12 mouse cellular contexts compared by ENCODE assay signal in the genomic region with DNA sequence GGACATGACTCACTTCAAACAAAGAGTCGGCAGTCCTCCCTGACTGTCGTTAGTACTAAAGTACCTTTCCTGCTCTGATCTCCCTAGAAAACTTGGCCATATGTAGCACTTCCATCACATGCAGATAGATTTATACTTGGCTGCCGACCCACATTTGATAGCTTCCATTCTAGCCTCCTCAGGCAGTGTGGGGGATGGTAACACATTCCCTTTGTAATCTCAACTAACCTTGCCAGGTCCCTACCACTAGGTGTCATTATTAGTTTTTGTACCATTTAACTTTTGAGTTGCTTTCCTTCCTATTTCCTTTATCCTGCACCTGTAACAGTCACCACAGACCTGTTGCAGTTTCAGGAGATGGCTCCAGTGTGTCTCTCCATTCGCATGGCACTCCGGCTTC. TPM values are rescaled to one million over a fixed set of nuclear protein-coding genes. Genes with fewer than 3 reads are reported as not detected.
DNase-seq lines count a peak whose midpoint lies in the region; ATAC-seq and TF ChIP-seq lines count a peak whose summit lies in the region.
"Had no signal": no experiment of that assay in that cellular context is flagged by ENCODE, and none has a peak within 500 bp of the region (broad histone marks: within the 10 kb centered on the region; RNA-seq: fewer than 3 reads in every experiment).

No protein-coding gene starts in this region.

- H3K9ac ChIP-seq in forebrain, embryonic 14.5 days (ENCODE audit: low read length), result no peak overlapping the region
- H3K9ac ChIP-seq in forebrain, embryonic 11.5 days (ENCODE audit: low read length), result no peak overlapping the region
- no peak overlapping the region for H3K9ac ChIP-seq in liver, adult 2 months (ENCODE audit: low read depth, low read length)
- no peak overlapping the region for H3K9ac ChIP-seq in embryonic facial prominence, embryonic 14.5 days (ENCODE audit: low read depth, low read length)

- peaks cover 35% of the 10 kb centered on the region for H3K36me3 ChIP-seq in forebrain, embryonic 14.5 days (ENCODE audit: control insufficient read depth, insufficient read depth, low read length)
- no peaks in the 10 kb centered on the region; the same call in 1 of the 2 replicates for H3K36me3 ChIP-seq in forebrain, embryonic 11.5 days (ENCODE audit: control insufficient read depth, insufficient read depth, low read length)
- peaks cover 33% of the 10 kb centered on the region for H3K36me3 ChIP-seq in liver, adult 2 months (ENCODE audit: control insufficient read depth, insufficient read depth, low read length)
- H3K36me3 ChIP-seq in E14TG2a.4 (ENCODE audit: insufficient read depth, low read length), result peaks cover 27% of the 10 kb centered on the region
- H3K36me3 ChIP-seq in embryonic facial prominence, embryonic 14.5 days (ENCODE audit: control insufficient read depth, insufficient read depth, low read length), result peaks cover 46% of the 10 kb centered on the region

- no peaks in the 10 kb centered on the region for H3K9me3 ChIP-seq in forebrain, embryonic 14.5 days (replicated peaks; ENCODE audit: control insufficient read depth, low read length)
- H3K9me3 ChIP-seq in forebrain, embryonic 11.5 days (ENCODE audit: control insufficient read depth, low read length), result no peaks in the 10 kb centered on the region
- H3K9me3 ChIP-seq in E14TG2a.4 (ENCODE audit: low read length), result no peaks in the 10 kb centered on the region
- no peaks in the 10 kb centered on the region for H3K9me3 ChIP-seq in embryonic facial prominence, embryonic 14.5 days (ENCODE audit: control insufficient read depth, low read length)

- H3K4me2 ChIP-seq in forebrain, embryonic 14.5 days (ENCODE audit: low read length), result no peak overlapping the region
- no peak overlapping the region for H3K4me2 ChIP-seq in forebrain, embryonic 11.5 days (ENCODE audit: low read depth, low read length, severe bottlenecking)
- H3K4me2 ChIP-seq in embryonic facial prominence, embryonic 14.5 days (ENCODE audit: low read depth, low read length), result no peak overlapping the region

- no peak for TF ChIP-seq POLR2A in liver, adult 2 months (IDR thresholded peaks at IDR 0.05; ENCODE audit: extremely low read depth, insufficient read depth, low read length)

- H3K4me3 ChIP-seq in forebrain, embryonic 14.5 days (ENCODE audit: low read depth, low read length), result no peak overlapping the region
- H3K4me3 ChIP-seq in forebrain, embryonic 11.5 days (ENCODE audit: low read depth, low read length), result no peak overlapping the region
- H3K4me3 ChIP-seq in liver, adult 2 months (ENCODE audit: insufficient read depth, low read depth, low read length), result no peak overlapping the region
- no peak overlapping the region for H3K4me3 ChIP-seq in E14TG2a.4 (replicated peaks; ENCODE audit: low read length)
- no peak overlapping the region for H3K4me3 ChIP-seq in embryonic facial prominence, embryonic 14.5 days (ENCODE audit: low read depth, low read length)

- H3K27ac ChIP-seq in forebrain, embryonic 14.5 days (ENCODE audit: low read depth, low read length), result no peak overlapping the region
- no peak overlapping the region for H3K27ac ChIP-seq in forebrain, embryonic 11.5 days (ENCODE audit: low read depth, low read length)
- no peak overlapping the region for H3K27ac ChIP-seq in liver, adult 2 months (replicated peaks; ENCODE audit: insufficient read depth, low read depth, low read length)
- no peak overlapping the region for H3K27ac ChIP-seq in embryonic facial prominence, embryonic 14.5 days (replicated peaks; ENCODE audit: low read depth, low read length)

- no peaks in the 10 kb centered on the region; the same call in 1 of the 2 replicates for H3K79me2 ChIP-seq in liver, adult 2 months (ENCODE audit: control insufficient read depth, insufficient read depth, low read length)

- TF ChIP-seq CTCF in liver, adult 2 months (IDR thresholded peaks at IDR 0.05; ENCODE audit: low read depth, low read length), result no peak
- peak; percentile 34 for TF ChIP-seq CTCF in E14TG2a.4 (conservative IDR thresholded peaks at IDR 0.05; ENCODE audit: low read length)

- 82% methylated on average over 5 of the region's 5 CpGs for WGBS in forebrain, embryonic 14.5 days
- 77% methylated on average over 5 of the region's 5 CpGs for WGBS in forebrain, embryonic 11.5 days
- WGBS in liver, adult 2 months, result 41% methylated on average over 5 of the region's 5 CpGs
- 73% methylated on average over 5 of the region's 5 CpGs for WGBS in embryonic facial prominence, embryonic 14.5 days

- H3K27me3 ChIP-seq in forebrain, embryonic 14.5 days (replicated peaks; ENCODE audit: control insufficient read depth, insufficient read depth, low read length), result no peaks in the 10 kb centered on the region
- no peaks in the 10 kb centered on the region for H3K27me3 ChIP-seq in forebrain, embryonic 11.5 days (ENCODE audit: control insufficient read depth, insufficient read depth, low read length)
- H3K27me3 ChIP-seq in liver, adult 2 months (ENCODE audit: control insufficient read depth, insufficient read depth, low read length), result no peaks in the 10 kb centered on the region
- H3K27me3 ChIP-seq in E14TG2a.4 (ENCODE audit: insufficient read depth, low read length), result no peaks in the 10 kb centered on the region
- no peaks in the 10 kb centered on the region for H3K27me3 ChIP-seq in embryonic facial prominence, embryonic 14.5 days (replicated peaks; ENCODE audit: control insufficient read depth, insufficient read depth, low read length)

- no peak for ATAC-seq in forebrain, embryonic 14.5 days
- ATAC-seq in forebrain, embryonic 11.5 days (replicated peaks; ENCODE audit: low FRiP score), result no peak
- ATAC-seq in embryonic facial prominence, embryonic 14.5 days (ENCODE audit: low read depth), result no peak

- peak; percentile 10 for DNase-seq in forebrain, embryonic 14.5 days (ENCODE audit: low spot score)
- DNase-seq in forebrain, embryonic 11.5 days (ENCODE audit: low spot score), result no peak
- peak; percentile 18 for DNase-seq in liver, adult 2 months (ENCODE audit: extremely low read depth, low read depth, low spot score)
- DNase-seq in liver, result no peak
- DNase-seq in embryonic facial prominence, embryonic 14.5 days (ENCODE audit: low spot score), result peak; percentile 9
- DNase-seq in gastrocnemius, adult 18-20 months (ENCODE audit: low spot score), result no peak
- DNase-seq in testis, postnatal 14 days (ENCODE audit: low spot score), result no peak
- DNase-seq: kidney, postnatal 10 days had no signal

- peaks cover 4% of the 10 kb centered on the region; the same call in 1 of the 2 replicates for H3K4me1 ChIP-seq in forebrain, embryonic 14.5 days (ENCODE audit: control insufficient read depth, insufficient read depth, low read length)
- no peaks in the 10 kb centered on the region; the same call in 1 of the 2 replicates for H3K4me1 ChIP-seq in forebrain, embryonic 11.5 days (replicated peaks; ENCODE audit: control insufficient read depth, insufficient read depth, low read length)
- H3K4me1 ChIP-seq in liver, adult 2 months (ENCODE audit: control insufficient read depth, insufficient read depth, low read length), result peaks cover 3% of the 10 kb centered on the region; the same call in 1 of the 2 replicates
- H3K4me1 ChIP-seq in E14TG2a.4 (replicated peaks; ENCODE audit: low read depth, low read length), result peaks cover 18% of the 10 kb centered on the region
- peaks cover 5% of the 10 kb centered on the region; the same call in 1 of the 2 replicates for H3K4me1 ChIP-seq in embryonic facial prominence, embryonic 14.5 days (ENCODE audit: control insufficient read depth, insufficient read depth, low read length)

RNA-seq across cellular contexts. Expression of a gene that starts 3.2 kb away (rescaled TPM):
- 56.8 and 58.8 TPM in 2 replicates for polyA plus RNA-seq in forebrain, embryonic 14.5 days (2014; fragmentation: Nextera tagmentation; extraction: Ambion mirVana)
- 45.7 and 48.0 TPM in 2 replicates for polyA plus RNA-seq in forebrain, embryonic 11.5 days (2014; fragmentation: Nextera tagmentation; extraction: Ambion mirVana)
- total RNA-seq in liver, adult 2 months (2014; rRNA removed), result 20.4 and 20.6 TPM in 2 replicates
- polyA plus RNA-seq in liver, adult 2 months (2012; rRNA removed), result 5.3 and 5.6 TPM in 2 replicates
- 43.0 and 44.5 TPM in 2 replicates for polyA plus RNA-seq in embryonic facial prominence, embryonic 14.5 days (2014; fragmentation: Nextera tagmentation; extraction: Ambion mirVana)
- total RNA-seq in gastrocnemius, adult 18-20 months (2021), result 10 to 100 TPM; 18.8 to 25.7 TPM

RNA-seq across cellular contexts. Expression of a gene that starts 22.0 kb away (rescaled TPM):
- not detected in 2 replicates for polyA plus RNA-seq in forebrain, embryonic 14.5 days (2014; fragmentation: Nextera tagmentation; extraction: Ambion mirVana)
- polyA plus RNA-seq in forebrain, embryonic 11.5 days (2014; fragmentation: Nextera tagmentation; extraction: Ambion mirVana), result not detected in 2 replicates
- not detected in 2 replicates for total RNA-seq in liver, adult 2 months (2014; rRNA removed)
- polyA plus RNA-seq in liver, adult 2 months (2012; rRNA removed), result not detected in 2 replicates
- not detected in 2 replicates for polyA plus RNA-seq in embryonic facial prominence, embryonic 14.5 days (2014; fragmentation: Nextera tagmentation; extraction: Ambion mirVana)
- not detected for total RNA-seq in gastrocnemius, adult 18-20 months (2021)
- total RNA-seq: left cerebral cortex, postnatal 36 days had no signal
- polyA plus RNA-seq: heart, embryonic 14.5 days; neural tube, embryonic 11.5 days had no signal

RNA-seq across cellular contexts. Expression of a gene that starts 26.0 kb away (rescaled TPM):
- not detected in 2 replicates for polyA plus RNA-seq in forebrain, embryonic 14.5 days (2014; fragmentation: Nextera tagmentation; extraction: Ambion mirVana)
- not detected in 2 replicates for polyA plus RNA-seq in forebrain, embryonic 11.5 days (2014; fragmentation: Nextera tagmentation; extraction: Ambion mirVana)
- not detected in 2 replicates for total RNA-seq in liver, adult 2 months (2014; rRNA removed)
- polyA plus RNA-seq in liver, adult 2 months (2012; rRNA removed), result not detected in 2 replicates
- polyA plus RNA-seq in embryonic facial prominence, embryonic 14.5 days (2014; fragmentation: Nextera tagmentation; extraction: Ambion mirVana), result not detected in 2 replicates
- not detected for total RNA-seq in gastrocnemius, adult 18-20 months (2021)
- total RNA-seq: left cerebral cortex, postnatal 36 days had no signal
- polyA plus RNA-seq: heart, embryonic 14.5 days; neural tube, embryonic 11.5 days had no signal

RNA-seq across cellular contexts. Expression of a gene that starts 33.7 kb away (rescaled TPM):
- not detected in 2 replicates for polyA plus RNA-seq in forebrain, embryonic 14.5 days (2014; fragmentation: Nextera tagmentation; extraction: Ambion mirVana)
- polyA plus RNA-seq in forebrain, embryonic 11.5 days (2014; fragmentation: Nextera tagmentation; extraction: Ambion mirVana), result not detected in 2 replicates
- not detected in 2 replicates for total RNA-seq in liver, adult 2 months (2014; rRNA removed)
- polyA plus RNA-seq in liver, adult 2 months (2012; rRNA removed), result not detected in 2 replicates
- polyA plus RNA-seq in embryonic facial prominence, embryonic 14.5 days (2014; fragmentation: Nextera tagmentation; extraction: Ambion mirVana), result not detected in 2 replicates
- total RNA-seq in gastrocnemius, adult 18-20 months (2021), result not detected
- total RNA-seq: left cerebral cortex, postnatal 36 days had no signal
- polyA plus RNA-seq: heart, embryonic 14.5 days; neural tube, embryonic 11.5 days had no signal

Comparison
In these comparisons a context has a peak if more than half of its experiments do, and no peak if none do; other contexts are left out.
1. DNase-seq: peak in forebrain, embryonic 14.5 days (single experiment), liver, adult 2 months (single experiment) and embryonic facial prominence, embryonic 14.5 days (single experiment); none in forebrain, embryonic 11.5 days (single experiment), liver (single experiment), gastrocnemius, adult 18-20 months (single experiment) and testis, postnatal 14 days (single experiment).